Mouse (Mus musculus) intestine, embryonic 15.5 days (tissue): ENCODE data around the gene Olfr462. TPM values are rescaled to one million over a fixed set of nuclear protein-coding genes. Genes with fewer than 3 reads are reported as not detected.
A peak's percentile ranks its signal among the peaks of the same experiment; 100 is the strongest.
"Not testable (repeated sequence)": the region's sequence is repeated elsewhere in the genome, so short reads cannot be mapped to it uniquely, and the experiment has no call there.

ENCODE experiments used
- ATAC-seq: fragments of 200-750 bp; cut with Nextera tagmentation; 2 replicates; pipeline ENCODE4 v1.8.0; 2017; ENCODE audit warnings: moderate TSS enrichment, moderate library complexity
- H3K27ac ChIP-seq: fragments of 300-500 bp; sonication (generic); 2 replicates; pipeline ENCODE4 v1.5.1; 2015; ENCODE audit warnings: mild to moderate bottlenecking, inconsistent platforms
- H3K27me3 ChIP-seq: fragments of 300-500 bp; sonication (generic); replicated peaks from 2 replicates; pipeline ENCODE4 v1.6.1; 2015; ENCODE audit warnings: inconsistent platforms
- H3K36me3 ChIP-seq: fragments of 300-500 bp; sonication (generic); 2 replicates; pipeline ENCODE4 v1.6.1; 2015; ENCODE audit warnings: inconsistent platforms
- H3K4me1 ChIP-seq: fragments of 300-500 bp; sonication (generic); replicated peaks from 2 replicates; pipeline ENCODE4 v1.6.1; 2015; ENCODE audit warnings: inconsistent platforms
- H3K4me2 ChIP-seq: fragments of 300-500 bp; sonication (generic); replicated peaks from 2 replicates; pipeline ENCODE4 v1.6.1; 2015; ENCODE audit warnings: mild to moderate bottlenecking, inconsistent platforms
- H3K4me3 ChIP-seq: fragments of 300-500 bp; sonication (generic); replicated peaks from 2 replicates; pipeline ENCODE4 v1.5.1; 2015; ENCODE audit warnings: inconsistent platforms
- H3K9ac ChIP-seq: fragments of 300-500 bp; sonication (generic); 2 replicates; pipeline ENCODE4 v1.6.1; 2015; ENCODE audit warnings: inconsistent platforms
- H3K9me3 ChIP-seq: fragments of 300-500 bp; sonication (generic); 2 replicates; pipeline ENCODE4 v1.6.1; 2016; ENCODE audit warnings: inconsistent platforms
- WGBS: fragments of 180-500 bp; shearing (Covaris S2); methylation state at CpG from one replicate; pipeline ENCODE4 v1.1.7; 2015; 5-methylcytosine and 5-hydroxymethylcytosine counted together
- polyA plus RNA-seq: library from polyadenylated mRNA; unstranded; fragments of >200 nt; fragmentation: Nextera tagmentation; extraction: Ambion mirVana; gene quantifications from 2 replicates; pipeline ENCODE4 v1.2.1, GENCODE M21; 2015

The Olfr462 gene
- polyA plus RNA-seq, 1 experiment from 2014 or later = not detected

DNA sequence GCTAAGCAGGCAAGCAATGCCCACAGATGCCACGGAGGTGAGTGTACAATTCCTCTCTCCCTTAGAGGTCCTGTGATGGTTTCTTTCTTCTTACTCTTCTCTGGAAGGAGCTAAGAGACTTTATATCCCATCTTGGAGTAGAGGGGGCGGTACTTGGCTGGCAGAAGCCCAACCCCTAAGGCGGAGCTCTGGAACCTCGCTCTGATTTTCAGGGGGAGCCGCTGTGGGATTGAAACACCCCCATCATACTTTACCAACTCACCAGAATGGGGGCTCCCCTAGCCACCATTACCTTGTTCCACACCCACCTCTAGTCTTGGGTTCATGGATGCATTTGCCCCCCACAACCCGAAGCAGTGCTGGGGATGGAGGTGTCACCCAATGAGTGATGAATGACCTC, 16.6 kb downstream of the Olfr462 start, which contains the start of gene Epx:
Gene Epx, minus strand, starts transcription at position 101 of the 400 bp plus-strand sequence.
- Histone ChIP-seq H3K9ac (no peak within 1 kb of the TSS), H3K4me3 (no peak within 1 kb of the TSS)
- 74% methylated on average over 6 of the region's 6 CpGs for WGBS

DNA sequence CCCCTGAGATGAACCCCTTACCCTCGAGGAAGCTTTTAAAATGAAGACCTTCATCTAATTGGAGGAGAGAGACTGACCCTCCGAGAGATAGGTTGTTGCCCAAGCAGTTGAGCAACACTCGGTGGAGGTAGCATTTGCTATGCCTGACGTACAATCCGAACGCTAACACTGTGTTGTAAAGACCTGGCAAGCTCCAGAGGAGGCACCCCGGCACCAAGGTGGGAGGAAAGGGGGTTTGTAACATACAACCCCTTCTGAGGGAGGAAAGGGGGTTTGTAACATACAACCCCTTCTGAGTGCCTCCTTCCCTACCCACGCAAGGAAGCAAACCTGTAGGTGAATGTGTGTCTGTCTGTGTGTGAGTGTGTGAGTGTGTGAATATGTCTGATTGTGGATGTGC, 20.3 kb downstream of the Olfr462 start:
- no peaks in the 10 kb centered on the region for H3K36me3 ChIP-seq
- H3K9ac ChIP-seq = no peak overlapping the region
- H3K9me3 ChIP-seq = no peaks in the 10 kb centered on the region
- WGBS = 34% methylated on average over 8 of the region's 8 CpGs
- H3K4me2 ChIP-seq = no peak overlapping the region
- H3K27me3 ChIP-seq = no peaks in the 10 kb centered on the region; the same call in 1 of the 2 replicates
- ATAC-seq = no peak
- H3K27ac ChIP-seq = no peak overlapping the region
- no peaks in the 10 kb centered on the region for H3K4me1 ChIP-seq
- H3K4me3 ChIP-seq = no peak overlapping the region

More for the DNA sequence above, 16.6 kb downstream of the Olfr462 start, which contains the start of gene Epx:
- no peaks in the 10 kb centered on the region for H3K9me3 ChIP-seq
- no peaks in the 10 kb centered on the region for H3K36me3 ChIP-seq
- no peak within 1 kb of the TSS for H3K27ac ChIP-seq
- no peak for ATAC-seq
- H3K4me2 ChIP-seq = no peak within 1 kb of the TSS
- H3K4me1 ChIP-seq = 0 out of 2 replicates have a peak, but pooled peaks cover 3% of the 10 kb centered on the region
- H3K27me3 ChIP-seq = no peaks in the 10 kb centered on the region; the same call in 1 of the 2 replicates

DNA sequence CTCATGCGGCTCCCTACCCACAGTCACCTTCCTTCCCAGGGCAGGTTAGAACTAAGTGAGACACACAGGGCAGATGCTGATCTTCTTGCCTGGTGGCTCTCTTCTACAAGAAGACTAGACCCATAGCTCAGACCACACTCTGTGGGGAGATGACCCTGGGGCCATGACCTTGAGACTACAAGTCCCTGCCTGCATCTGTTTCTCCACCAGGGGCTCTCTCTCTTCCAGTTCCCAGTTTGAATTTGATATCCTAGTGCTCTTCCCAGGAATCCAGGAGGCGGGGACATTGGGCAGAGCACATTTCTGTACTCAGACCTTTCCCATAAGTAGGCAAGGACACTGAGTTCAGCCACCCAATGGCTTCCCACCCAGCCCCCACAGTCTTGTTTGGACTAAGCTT, 22.0 kb downstream of the Olfr462 start:
- no peaks in the 10 kb centered on the region for H3K4me1 ChIP-seq
- no peaks in the 10 kb centered on the region for H3K36me3 ChIP-seq
- H3K9me3 ChIP-seq = no peaks in the 10 kb centered on the region
- H3K4me2 ChIP-seq = no peak overlapping the region
- no peak for ATAC-seq
- H3K27me3 ChIP-seq = no peaks in the 10 kb centered on the region
- no peak overlapping the region for H3K4me3 ChIP-seq
- no peak overlapping the region for H3K9ac ChIP-seq
- WGBS = 74% methylated on average over 2 of the region's 2 CpGs
- H3K27ac ChIP-seq = no peak overlapping the region

DNA sequence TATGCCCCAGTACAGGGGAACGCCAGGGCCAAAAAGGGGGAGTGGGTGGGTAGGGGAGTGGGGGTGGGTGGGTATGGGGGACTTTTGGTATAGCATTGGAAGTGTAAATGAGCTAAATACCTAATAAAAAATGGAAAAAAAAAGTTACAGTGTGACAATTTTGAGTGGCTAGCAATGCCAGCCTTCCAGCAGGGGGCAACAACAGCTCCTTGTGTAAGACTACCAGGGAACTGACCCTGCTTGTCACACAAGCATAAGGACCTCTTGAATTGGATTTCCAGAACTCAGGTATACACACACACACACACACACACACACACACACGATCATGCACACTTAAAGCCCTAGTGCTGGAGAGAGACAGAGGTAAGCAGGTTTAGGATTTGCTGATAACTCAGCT, 25.2 kb downstream of the Olfr462 start:
- not testable (repeated sequence) for H3K27me3 ChIP-seq, H3K9ac ChIP-seq, H3K4me1 ChIP-seq, H3K4me2 ChIP-seq, H3K36me3 ChIP-seq, H3K27ac ChIP-seq, H3K4me3 ChIP-seq, ATAC-seq, H3K9me3 ChIP-seq
- WGBS = 80% methylated on average over 1 of the region's 2 CpGs

DNA sequence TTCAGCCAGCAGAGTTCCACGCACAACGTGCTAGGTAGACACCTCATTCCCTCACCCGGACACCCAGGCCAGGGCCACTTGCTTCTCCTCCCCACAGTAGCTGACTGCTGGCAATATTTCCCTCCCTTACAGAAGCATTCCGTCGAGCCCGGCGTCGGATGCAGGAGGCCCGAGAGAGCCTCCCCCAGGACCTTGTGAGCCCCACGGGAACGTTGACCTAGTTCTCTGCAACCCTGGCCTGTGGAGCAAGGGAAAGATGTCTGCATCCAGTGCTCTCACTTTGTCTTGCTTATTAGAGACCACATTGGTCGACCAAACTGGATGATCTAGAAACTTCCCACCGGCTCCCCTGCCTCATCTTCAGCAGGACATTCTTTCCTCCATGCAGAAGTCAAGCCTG, 29.3 kb downstream of the Olfr462 start:
- WGBS = 89% methylated on average over 13 of the region's 13 CpGs
- no peaks in the 10 kb centered on the region for H3K4me1 ChIP-seq
- no peak overlapping the region for H3K4me2 ChIP-seq
- H3K9ac ChIP-seq = no peak overlapping the region
- H3K36me3 ChIP-seq = peaks cover 5% of the 10 kb centered on the region; the same call in 1 of the 2 replicates
- no peak overlapping the region for H3K27ac ChIP-seq
- H3K4me3 ChIP-seq = no peak overlapping the region
- H3K27me3 ChIP-seq = no peaks in the 10 kb centered on the region
- no peaks in the 10 kb centered on the region for H3K9me3 ChIP-seq
- ATAC-seq = no peak

DNA sequence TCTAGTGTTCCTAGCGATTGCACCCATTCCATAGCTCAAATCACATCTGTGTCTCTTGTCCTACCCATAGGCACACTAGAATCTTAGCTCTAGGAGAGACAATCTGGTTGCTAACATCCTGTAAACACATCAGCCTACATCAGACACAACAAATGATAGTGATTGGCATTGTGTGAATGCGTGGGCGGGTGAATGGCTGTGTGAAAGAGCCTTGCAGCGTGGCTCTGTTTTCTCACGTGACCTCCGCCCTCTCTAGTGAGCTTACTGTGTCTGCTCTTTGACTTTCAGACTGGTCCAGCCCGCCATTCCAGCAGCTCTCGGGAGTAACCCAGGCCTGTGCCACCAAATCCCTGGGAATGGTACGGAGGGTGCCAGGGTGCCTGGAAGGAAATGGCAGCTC, 31.6 kb downstream of the Olfr462 start:
- no peak overlapping the region for H3K27ac ChIP-seq
- no peak overlapping the region for H3K9ac ChIP-seq
- H3K27me3 ChIP-seq = no peaks in the 10 kb centered on the region
- no peaks in the 10 kb centered on the region for H3K9me3 ChIP-seq
- peaks cover 6% of the 10 kb centered on the region; the same call in 1 of the 2 replicates for H3K36me3 ChIP-seq
- no peak for ATAC-seq
- 79% methylated on average over 9 of the region's 9 CpGs for WGBS
- H3K4me3 ChIP-seq = no peak overlapping the region
- no peak overlapping the region for H3K4me2 ChIP-seq
- no peaks in the 10 kb centered on the region for H3K4me1 ChIP-seq

DNA sequence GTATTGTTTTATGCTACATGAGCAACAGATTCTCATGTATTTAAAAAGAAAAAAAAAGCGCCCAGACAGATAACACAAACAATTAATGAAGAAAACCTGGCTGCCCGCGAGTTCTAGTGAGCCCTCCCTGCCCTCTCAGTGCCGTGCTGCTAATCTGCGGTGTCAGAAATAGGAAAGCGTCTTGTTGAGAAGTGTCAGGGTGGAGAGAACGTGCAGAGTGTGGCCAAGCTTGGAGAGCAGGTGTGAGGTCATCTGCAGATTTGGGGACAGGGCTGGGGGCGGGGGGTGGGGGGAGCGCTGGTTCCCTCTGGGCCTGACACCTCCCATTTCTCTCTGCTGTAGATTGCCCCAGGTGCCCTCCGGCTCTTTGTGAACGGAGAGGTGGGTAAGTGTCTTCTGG, 32.8 kb downstream of the Olfr462 start:
- Histone ChIP-seq H3K27ac (no peak overlapping the region), H3K27me3 (no peaks in the 10 kb centered on the region), H3K4me3 (no peak overlapping the region), H3K4me2 (no peak overlapping the region), H3K4me1 (no peaks in the 10 kb centered on the region), H3K36me3 (peaks cover 6% of the 10 kb centered on the region; the same call in 1 of the 2 replicates), H3K9ac (no peak overlapping the region), H3K9me3 (no peaks in the 10 kb centered on the region)
- WGBS = 88% methylated on average over 11 of the region's 11 CpGs
- ATAC-seq = no peak

DNA sequence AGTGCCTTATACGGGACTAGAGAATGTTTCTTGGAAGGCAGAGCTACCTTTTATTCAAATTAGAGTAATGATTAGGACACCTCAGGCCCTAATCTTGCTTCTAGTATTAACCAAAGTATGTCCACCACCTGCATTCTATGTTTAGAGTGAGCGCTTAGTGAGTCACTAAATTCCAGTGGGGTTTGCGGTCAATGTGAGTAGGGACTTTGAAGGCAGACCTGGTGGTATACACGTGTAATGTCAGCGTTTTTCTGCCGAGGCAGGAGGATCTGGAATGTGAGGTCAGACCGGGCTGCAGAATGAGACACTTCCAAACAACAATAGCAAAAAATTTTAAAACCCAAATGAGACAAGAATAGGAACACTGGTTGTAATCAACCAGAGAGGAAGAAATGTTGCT, 37.5 kb downstream of the Olfr462 start:
- H3K9me3 ChIP-seq = no peaks in the 10 kb centered on the region
- H3K36me3 ChIP-seq = 0 out of 2 replicates have a peak, but pooled peaks cover 6% of the 10 kb centered on the region
- 87% methylated on average over 7 of the region's 7 CpGs for WGBS
- H3K4me2 ChIP-seq = no peak overlapping the region
- H3K4me3 ChIP-seq = no peak overlapping the region
- no peak for ATAC-seq
- no peaks in the 10 kb centered on the region for H3K27me3 ChIP-seq
- no peak overlapping the region for H3K27ac ChIP-seq
- H3K9ac ChIP-seq = no peak overlapping the region
- H3K4me1 ChIP-seq = peaks cover 3% of the 10 kb centered on the region

DNA sequence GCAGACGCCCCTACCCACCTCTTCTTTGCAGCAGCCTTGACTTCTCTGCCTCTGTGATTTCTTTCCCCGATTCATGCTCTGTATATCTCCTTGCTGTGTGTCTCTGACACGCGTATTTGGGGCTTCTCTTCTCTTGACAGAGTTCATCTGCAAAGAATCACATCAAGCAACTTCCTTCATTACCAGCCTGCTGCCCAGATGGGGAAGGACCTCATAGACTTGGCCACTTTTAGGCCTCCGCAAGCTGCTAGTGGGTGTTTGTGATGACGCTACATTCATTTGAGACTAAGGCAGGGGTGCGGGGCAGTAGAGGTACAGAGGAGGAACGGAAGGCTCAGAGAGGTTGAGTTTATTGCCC, 38.5 kb downstream of the Olfr462 start:
- peak; percentile 46 for ATAC-seq
- peaks cover 3% of the 10 kb centered on the region for H3K4me1 ChIP-seq
- H3K27ac ChIP-seq = peak overlapping the region; percentile 66; the same call in 1 of the 2 replicates
- H3K9ac ChIP-seq = peak overlapping the region; percentile 51
- H3K4me2 ChIP-seq = peak overlapping the region; percentile 85
- H3K9me3 ChIP-seq = no peaks in the 10 kb centered on the region
- H3K4me3 ChIP-seq = peak overlapping the region; percentile 64
- H3K27me3 ChIP-seq = no peaks in the 10 kb centered on the region
- H3K36me3 ChIP-seq = 0 out of 2 replicates have a peak, but pooled peaks cover 6% of the 10 kb centered on the region
- WGBS = 34% methylated on average over 8 of the region's 8 CpGs

DNA sequence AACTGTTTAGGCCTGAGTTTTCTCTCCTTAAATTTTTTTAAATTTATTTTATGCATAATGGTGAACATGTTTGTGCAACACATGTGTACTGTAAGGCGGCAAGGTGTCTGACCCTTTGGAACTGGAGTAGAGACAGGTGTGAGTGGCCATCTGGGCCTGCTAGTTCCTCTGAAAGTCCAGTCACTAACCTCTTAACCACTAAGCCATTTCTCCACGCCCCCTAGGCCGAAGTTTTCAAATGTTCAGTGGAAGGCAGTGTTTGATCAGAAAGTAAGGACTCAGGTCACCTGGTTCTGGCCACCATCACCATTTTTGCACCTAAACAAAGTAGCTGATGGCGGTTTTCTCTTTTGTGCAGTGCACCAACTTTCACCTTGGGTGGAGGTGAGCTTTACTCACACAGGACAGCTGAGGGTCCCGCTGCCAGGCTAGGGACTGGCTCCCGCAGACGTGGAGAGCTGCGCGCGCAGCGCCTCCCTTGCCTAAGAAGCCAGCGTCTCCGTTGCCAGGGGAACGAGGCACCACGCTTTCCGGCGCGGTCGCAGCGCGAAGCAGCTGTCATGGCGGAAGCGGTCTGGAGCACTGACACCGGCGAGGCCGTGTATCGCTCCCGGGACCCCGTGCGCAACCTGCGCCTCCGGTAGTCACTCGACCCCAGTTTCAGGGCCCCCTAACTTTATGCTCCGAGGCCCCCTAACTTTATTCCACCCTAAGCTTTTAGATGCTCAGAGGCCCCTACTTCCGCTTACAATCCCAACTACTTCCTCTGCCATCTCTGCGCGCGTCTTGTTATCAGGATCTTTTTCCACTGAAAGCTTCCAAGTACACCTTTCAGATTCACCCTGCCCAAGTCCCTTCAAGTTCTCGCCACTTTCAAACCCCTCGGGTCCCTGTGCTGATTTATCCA, 39.1 kb downstream of the Olfr462 start, which contains the start of gene Mks1:
Gene Mks1, plus strand, starts transcription at position 526 of the 907 bp plus-strand sequence.
- H3K9ac ChIP-seq = peak within 1 kb of the TSS; percentile 51
- H3K4me3 ChIP-seq = peak within 1 kb of the TSS; percentile 64
- peak within 1 kb of the TSS; percentile 66; the same call in 1 of the 2 replicates for H3K27ac ChIP-seq
- ATAC-seq = peak; percentile 97
- H3K4me2 ChIP-seq = peak within 1 kb of the TSS; percentile 85
- H3K36me3 ChIP-seq = 0 out of 2 replicates have a peak, but pooled peaks cover 2% of the 10 kb centered on the region
- peaks cover 3% of the 10 kb centered on the region for H3K4me1 ChIP-seq
- H3K27me3 ChIP-seq = no peaks in the 10 kb centered on the region
- WGBS = 4% methylated on average over 40 of the region's 40 CpGs
- no peaks in the 10 kb centered on the region for H3K9me3 ChIP-seq

DNA sequence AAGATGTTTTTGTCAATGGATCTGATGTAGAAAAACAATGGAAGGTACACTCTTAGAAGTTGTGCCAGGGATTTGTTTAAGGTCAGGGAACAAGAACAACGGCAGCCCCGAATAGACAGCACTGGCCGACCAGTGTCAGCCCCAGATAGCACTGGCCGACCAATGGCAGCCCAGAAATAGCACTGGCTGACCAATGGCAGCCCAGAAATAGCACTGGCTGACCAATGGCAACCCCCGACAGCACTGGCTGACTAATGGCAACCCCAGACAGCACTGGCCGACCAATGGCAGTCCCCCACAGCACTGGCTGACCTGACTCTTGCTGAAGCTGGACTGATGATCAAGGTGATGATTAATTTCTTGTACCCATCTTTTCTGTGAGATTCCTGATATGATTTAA, 44.2 kb downstream of the Olfr462 start:
- H3K4me3 ChIP-seq = no peak overlapping the region
- no peaks in the 10 kb centered on the region for H3K27me3 ChIP-seq
- no peak overlapping the region for H3K27ac ChIP-seq
- 68% methylated on average over 6 of the region's 6 CpGs for WGBS
- no peak overlapping the region for H3K4me2 ChIP-seq
- H3K4me1 ChIP-seq = no peaks in the 10 kb centered on the region
- H3K9me3 ChIP-seq = no peaks in the 10 kb centered on the region
- no peak for ATAC-seq
- H3K36me3 ChIP-seq = no peaks in the 10 kb centered on the region
- H3K9ac ChIP-seq = no peak overlapping the region

DNA sequence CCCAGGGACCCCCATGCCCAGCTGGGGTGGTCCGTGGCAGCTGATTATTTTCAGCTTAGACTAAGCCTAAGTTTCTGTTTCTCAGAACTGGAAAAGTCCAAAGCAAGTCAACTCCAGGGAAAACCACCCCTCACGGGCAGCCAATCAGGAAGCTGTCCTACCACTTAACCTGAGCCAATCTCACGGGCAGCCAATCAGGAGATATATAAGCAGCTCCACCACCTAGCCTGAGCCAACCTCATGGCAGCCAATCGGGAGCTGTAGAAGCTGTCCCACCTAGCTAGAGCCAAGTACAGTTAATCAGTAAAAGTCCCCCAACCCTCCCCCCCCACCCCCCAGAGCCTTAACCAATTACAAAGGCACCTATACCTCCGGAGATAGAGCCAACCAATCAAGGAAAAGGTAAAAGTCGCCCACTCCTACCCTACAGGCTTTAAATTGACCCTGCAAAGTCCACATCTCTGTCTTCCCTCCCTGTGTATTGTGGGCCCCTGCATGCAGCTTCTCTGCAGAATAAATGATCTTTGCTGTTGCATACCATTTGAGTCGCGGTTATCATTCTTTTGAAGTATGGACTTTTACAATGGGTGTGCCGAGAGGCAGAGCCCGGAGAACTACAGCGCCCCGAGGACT, 45.0 kb downstream of the Olfr462 start:
- peak overlapping the region; percentile 12; the same call in 1 of the 2 replicates for H3K4me2 ChIP-seq
- 60% methylated on average over 12 of the region's 12 CpGs for WGBS
- H3K4me3 ChIP-seq = no peak overlapping the region
- H3K4me1 ChIP-seq = no peaks in the 10 kb centered on the region
- H3K27ac ChIP-seq = peak overlapping the region; percentile 40; the same call in 1 of the 2 replicates
- H3K9me3 ChIP-seq = no peaks in the 10 kb centered on the region
- H3K36me3 ChIP-seq = no peaks in the 10 kb centered on the region
- ATAC-seq = peak; percentile 94
- H3K27me3 ChIP-seq = no peaks in the 10 kb centered on the region
- no peak overlapping the region for H3K9ac ChIP-seq
